Mouse (Mus musculus) neural tube, embryonic 11.5 days (tissue): ENCODE results near the gene Uchl5. TPM values are rescaled to one million over a fixed set of nuclear protein-coding genes. Genes with fewer than 3 reads are reported as not detected.

Experiments
- ATAC-seq: fragments of 200-750 bp; cut with Nextera tagmentation; 2 replicates; pipeline ENCODE4 v1.8.0; 2017; ENCODE audit warnings: moderate number of reproducible peaks, mild to moderate bottlenecking, moderate TSS enrichment, moderate library complexity; ENCODE audit not compliant: insufficient read depth, low FRiP score, low TSS enrichment
- DNase-seq: peaks from one replicate; pipeline ENCODE4 v3.0.0-alpha.2; 2015; ENCODE audit warnings: low spot score
- H3K27ac ChIP-seq: fragments of 300-500 bp; sonication (generic); 2 replicates; pipeline ENCODE4 v1.5.1; 2014; ENCODE audit warnings: low read depth, mild to moderate bottlenecking, low read length
- H3K27me3 ChIP-seq: fragments of 300-500 bp; sonication (generic); 2 replicates; pipeline ENCODE4 v1.6.1; 2014; ENCODE audit warnings: mild to moderate bottlenecking, low read length, mixed read lengths; ENCODE audit not compliant: control insufficient read depth, insufficient read depth
- H3K36me3 ChIP-seq: fragments of 300-500 bp; sonication (generic); 2 replicates; pipeline ENCODE4 v1.6.1; 2014; ENCODE audit warnings: mild to moderate bottlenecking, low read length, moderate library complexity, mixed read lengths; ENCODE audit not compliant: control insufficient read depth, insufficient read depth
- H3K4me1 ChIP-seq: fragments of 300-500 bp; sonication (generic); 2 replicates; pipeline ENCODE4 v1.6.1; 2014; ENCODE audit warnings: low read length, mixed read lengths; ENCODE audit not compliant: control insufficient read depth, insufficient read depth
- H3K4me2 ChIP-seq: fragments of 300-500 bp; sonication (generic); 2 replicates; pipeline ENCODE4 v1.6.1; 2014; ENCODE audit warnings: low read depth, mild to moderate bottlenecking, moderate library complexity
- H3K4me3 ChIP-seq: fragments of 300-500 bp; sonication (generic); 2 replicates; pipeline ENCODE4 v1.5.1; 2014; ENCODE audit warnings: low read depth, low read length
- H3K9ac ChIP-seq: fragments of 300-500 bp; sonication (generic); 2 replicates; pipeline ENCODE4 v1.6.1; 2014; ENCODE audit warnings: mild to moderate bottlenecking, low read length
- H3K9me3 ChIP-seq: fragments of 300-500 bp; sonication (generic); 2 replicates; pipeline ENCODE4 v1.6.1; 2016; ENCODE audit warnings: low read length; ENCODE audit not compliant: control insufficient read depth
- WGBS: fragments of 180-500 bp; shearing (Covaris S2); extraction: QIAGEN DNeasy Blood & Tissue Kit; methylation state at CpG from one replicate; pipeline ENCODE4 v1.1.7; 2014; 5-methylcytosine and 5-hydroxymethylcytosine counted together
- polyA plus RNA-seq: library from polyadenylated mRNA; unstranded; fragments of >200 nt; fragmentation: Nextera tagmentation; extraction: Ambion mirVana; gene quantifications from 2 replicates; pipeline ENCODE4 v1.2.1, GENCODE M21; 2014

Uchl5 gene
- polyA plus RNA-seq, 1 experiment from 2014 or later, result 74.4 TPM

- no peak for ATAC-seq
- Histone ChIP-seq H3K36me3 (no peaks in the 10 kb centered on the region), H3K4me1 (no peaks in the 10 kb centered on the region), H3K27ac (no peak overlapping the region), H3K4me2 (no peak overlapping the region), H3K9me3 (no peaks in the 10 kb centered on the region), H3K27me3 (no peaks in the 10 kb centered on the region), H3K9ac (no peak overlapping the region), H3K4me3 (no peak overlapping the region)
- DNase-seq, result no peak
- WGBS, result 86% methylated on average over 10 of the region's 10 CpGs
Observed at GRCm38 (mm10) chr1:143740581-143740980, 36.5 kb upstream of the Uchl5 start.

- Histone ChIP-seq H3K27me3 (no peaks in the 10 kb centered on the region), H3K4me2 (no peak overlapping the region), H3K4me3 (no peak overlapping the region), H3K36me3 (no peaks in the 10 kb centered on the region; the same call in 1 of the 2 replicates), H3K4me1 (no peaks in the 10 kb centered on the region), H3K27ac (no peak overlapping the region), H3K9ac (no peak overlapping the region), H3K9me3 (no peaks in the 10 kb centered on the region)
- ATAC-seq (no peak), DNase-seq (no peak)
- WGBS, result 93% methylated on average over 5 of the region's 5 CpGs
Observed at GRCm38 (mm10) chr1:143741331-143741730, 35.7 kb upstream of the Uchl5 start.

GRCm38 (mm10) chr1:143742186-143742585 is 34.9 kb upstream of the Uchl5 start:
- Histone ChIP-seq H3K4me2 (no peak overlapping the region), H3K4me3 (no peak overlapping the region), H3K27ac (no peak overlapping the region), H3K9me3 (no peaks in the 10 kb centered on the region), H3K4me1 (no peaks in the 10 kb centered on the region), H3K27me3 (no peaks in the 10 kb centered on the region), H3K9ac (no peak overlapping the region), H3K36me3 (no peaks in the 10 kb centered on the region; the same call in 1 of the 2 replicates)
- ATAC-seq (no peak), DNase-seq (no peak)
- 60% methylated on average over 6 of the region's 6 CpGs for WGBS

GRCm38 (mm10) chr1:143745871-143746270 is 31.2 kb upstream of the Uchl5 start:
- H3K9me3 ChIP-seq, result no peaks in the 10 kb centered on the region
- H3K4me2 ChIP-seq, result no peak overlapping the region
- DNase-seq (no peak), ATAC-seq (no peak)
- no peaks in the 10 kb centered on the region for H3K27me3 ChIP-seq
- H3K4me1 ChIP-seq, result no peaks in the 10 kb centered on the region
- no peaks in the 10 kb centered on the region; the same call in 1 of the 2 replicates for H3K36me3 ChIP-seq
- no peak overlapping the region for H3K9ac ChIP-seq
- WGBS, result 90% methylated on average over 10 of the region's 10 CpGs
- no peak overlapping the region for H3K4me3 ChIP-seq
- H3K27ac ChIP-seq, result no peak overlapping the region

- Histone ChIP-seq H3K4me2 (no peak overlapping the region), H3K9ac (no peak overlapping the region), H3K4me1 (no peaks in the 10 kb centered on the region), H3K27me3 (no peaks in the 10 kb centered on the region), H3K9me3 (no peaks in the 10 kb centered on the region), H3K27ac (no peak overlapping the region), H3K36me3 (peaks cover 2% of the 10 kb centered on the region; the same call in 1 of the 2 replicates), H3K4me3 (no peak overlapping the region)
- DNase-seq (no peak), ATAC-seq (no peak)
- WGBS, result 96% methylated on average over 8 of the region's 8 CpGs
Observed at GRCm38 (mm10) chr1:143762159-143762558, 14.9 kb upstream of the Uchl5 start.

- DNase-seq, result no peak
- no peak overlapping the region for H3K4me2 ChIP-seq
- peaks cover 2% of the 10 kb centered on the region; the same call in 1 of the 2 replicates for H3K36me3 ChIP-seq
- no peak overlapping the region for H3K9ac ChIP-seq
- no peaks in the 10 kb centered on the region for H3K9me3 ChIP-seq
- WGBS, result 93% methylated on average over 1 of the region's 1 CpGs
- H3K4me3 ChIP-seq, result no peak overlapping the region
- no peaks in the 10 kb centered on the region for H3K27me3 ChIP-seq
- ATAC-seq, result no peak
- no peaks in the 10 kb centered on the region for H3K4me1 ChIP-seq
- H3K27ac ChIP-seq, result no peak overlapping the region
Observed at GRCm38 (mm10) chr1:143764443-143764842, 12.6 kb upstream of the Uchl5 start.

GRCm38 (mm10) chr1:143765801-143766200 is 11.3 kb upstream of the Uchl5 start:
- H3K4me2 ChIP-seq, result no peak overlapping the region
- peaks cover 2% of the 10 kb centered on the region; the same call in 1 of the 2 replicates for H3K36me3 ChIP-seq
- WGBS, result 89% methylated on average over 4 of the region's 4 CpGs
- H3K4me3 ChIP-seq, result no peak overlapping the region
- H3K27ac ChIP-seq, result no peak overlapping the region
- H3K9me3 ChIP-seq, result no peaks in the 10 kb centered on the region
- H3K9ac ChIP-seq, result no peak overlapping the region
- DNase-seq, result no peak
- H3K27me3 ChIP-seq, result no peaks in the 10 kb centered on the region
- no peak for ATAC-seq
- no peaks in the 10 kb centered on the region for H3K4me1 ChIP-seq

GRCm38 (mm10) chr1:143766238-143766637 is 10.8 kb upstream of the Uchl5 start:
- ATAC-seq, result no peak
- H3K36me3 ChIP-seq, result 0 out of 2 replicates have a peak, but pooled peaks cover 2% of the 10 kb centered on the region

GRCm38 (mm10) chr1:143770444-143771109 is 6.5 kb upstream of the Uchl5 start:
- H3K9me3 ChIP-seq, result no peaks in the 10 kb centered on the region
- H3K27me3 ChIP-seq, result no peaks in the 10 kb centered on the region
- H3K9ac ChIP-seq, result no peak overlapping the region
- ATAC-seq (no peak), DNase-seq (no peak)
- H3K27ac ChIP-seq, result no peak overlapping the region
- H3K36me3 ChIP-seq, result no peaks in the 10 kb centered on the region
- H3K4me1 ChIP-seq, result no peaks in the 10 kb centered on the region
- WGBS, result 72% methylated on average over 20 of the region's 20 CpGs
- no peak overlapping the region for H3K4me2 ChIP-seq
- H3K4me3 ChIP-seq, result no peak overlapping the region

More at GRCm38 (mm10) chr1:143766238-143766637, 10.8 kb upstream of the Uchl5 start:
- no peak for DNase-seq
- no peak overlapping the region for H3K27ac ChIP-seq
- H3K4me1 ChIP-seq, result no peaks in the 10 kb centered on the region
- no peaks in the 10 kb centered on the region for H3K9me3 ChIP-seq
- H3K27me3 ChIP-seq, result no peaks in the 10 kb centered on the region
- 87% methylated on average over 6 of the region's 6 CpGs for WGBS
- no peak overlapping the region for H3K9ac ChIP-seq
- no peak overlapping the region for H3K4me3 ChIP-seq
- H3K4me2 ChIP-seq, result no peak overlapping the region
